ENCODE assay signal across 20 mouse cellular contexts in genomic region chr4:129021886-129022285, GRCm38 (mm10). TPM values are rescaled to one million over a fixed set of nuclear protein-coding genes. Genes with fewer than 3 reads are reported as not detected.
A peak's percentile ranks its signal among the peaks of the same experiment; 100 is the strongest.
DNase-seq lines count a peak whose midpoint lies in the region; ATAC-seq and TF ChIP-seq lines count a peak whose summit lies in the region.
"Had no signal": no experiment of that assay in that cellular context is flagged by ENCODE, and none has a peak within 500 bp of the region (broad histone marks: within the 10 kb centered on the region; RNA-seq: fewer than 3 reads in every experiment).

No protein-coding gene starts in this region.

- no peak overlapping the region for H3K4me3 ChIP-seq in gastrocnemius, adult 2 months
- no peak overlapping the region for H3K4me3 ChIP-seq in heart, embryonic 16.5 days (ENCODE audit: low read length)
- H3K4me3 ChIP-seq in small intestine, adult 2 months (ENCODE audit: low read depth, low read length), result no peak overlapping the region
- H3K4me3 ChIP-seq: embryonic facial prominence, embryonic 10.5 days; hindbrain, embryonic 10.5 days; intestine, embryonic 15.5 days had no signal

- TF ChIP-seq POLR2A in small intestine, adult 2 months (IDR thresholded peaks at IDR 0.05; ENCODE audit: low read depth, low read length), result no peak

- no peak overlapping the region for H3K4me2 ChIP-seq in heart, embryonic 16.5 days (ENCODE audit: low read depth, low read length)
- H3K4me2 ChIP-seq: hindbrain, embryonic 14.5 days; intestine, embryonic 15.5 days had no signal

- no peak for ATAC-seq in heart, embryonic 16.5 days (replicated peaks; ENCODE audit: extremely low read depth, insufficient read depth, low FRiP score)
- ATAC-seq: activated CD4-positive, CD25-positive, alpha-beta regulatory T cell, adult 4 months; forebrain, embryonic 14.5 days; intestine, embryonic 15.5 days; Patski had no signal

- H3K9ac ChIP-seq in heart, embryonic 16.5 days (ENCODE audit: low read length), result no peak overlapping the region
- H3K9ac ChIP-seq: hindbrain, embryonic 14.5 days; intestine, embryonic 15.5 days had no signal

- H3K27me3 ChIP-seq in heart, embryonic 16.5 days (ENCODE audit: control insufficient read depth, insufficient read depth, low read length), result no peaks in the 10 kb centered on the region
- no peaks in the 10 kb centered on the region for H3K27me3 ChIP-seq in small intestine, adult 2 months (ENCODE audit: control insufficient read depth, insufficient read depth, low read length)
- H3K27me3 ChIP-seq: intestine, embryonic 15.5 days; Patski had no signal

- intact Hi-C loops in gastrocnemius, adult 2 months (cut with DNase I), result loop anchor here (5.0 kb wide), 1 partner anchor 35 kb away; the partner anchor contains the start of gene Rnf19b
- intact Hi-C loops in gastrocnemius, postnatal 14 days (cut with DNase I; ENCODE audit: low total_unique reads), result no loop called here

- H3K4me1 ChIP-seq in heart, embryonic 16.5 days (ENCODE audit: control insufficient read depth, insufficient read depth, low read length), result peaks cover 36% of the 10 kb centered on the region
- H3K4me1 ChIP-seq in small intestine, adult 2 months (ENCODE audit: control insufficient read depth, insufficient read depth, insufficient read length, low read length), result peaks cover 13% of the 10 kb centered on the region

- peak overlapping the region; percentile 56; the same call in 1 of the 2 replicates for H3K27ac ChIP-seq in gastrocnemius, adult 2 months
- H3K27ac ChIP-seq in heart, embryonic 16.5 days (ENCODE audit: low read length), result peak overlapping the region; percentile 84
- H3K27ac ChIP-seq in small intestine, adult 2 months (ENCODE audit: insufficient read depth, low read depth, low read length), result 0 out of 2 replicates have a peak overlapping the region, but pooled peaks have one; percentile 38
- H3K27ac ChIP-seq: embryonic facial prominence, embryonic 10.5 days; hindbrain, embryonic 10.5 days; hindbrain, embryonic 14.5 days; intestine, embryonic 15.5 days had no signal

- H3K9me3 ChIP-seq in heart, embryonic 16.5 days (replicated peaks; ENCODE audit: control insufficient read depth, low read length), result no peaks in the 10 kb centered on the region
- H3K9me3 ChIP-seq: embryonic facial prominence, embryonic 10.5 days; hindbrain, embryonic 10.5 days; intestine, embryonic 15.5 days had no signal

- TF ChIP-seq CTCF in gastrocnemius, adult 2 months (IDR thresholded peaks at IDR 0.05), result no peak
- no peak for TF ChIP-seq CTCF in small intestine, adult 2 months (IDR thresholded peaks at IDR 0.05; ENCODE audit: extremely low read depth, insufficient read length, insufficient replicate concordance, low read depth, low read length)

- 66% methylated on average over 4 of the region's 4 CpGs for WGBS in heart, embryonic 16.5 days
- WGBS in small intestine, adult 2 months, result 78% methylated on average over 4 of the region's 4 CpGs

- no peak for DNase-seq in gastrocnemius, adult 2 months
- no peak for DNase-seq in gastrocnemius, postnatal 14 days
- no peak for DNase-seq in heart, postnatal 4 days
- DNase-seq in 3T3-L1 (ENCODE audit: low read depth, low spot score), result peak; percentile 52
- no peak for DNase-seq in embryo, embryonic 11 days
- DNase-seq: adrenal gland, adult 2 months; adrenal gland, postnatal 25 days; cerebellum, adult 18-20 months; cerebellum, adult 9-11 months; cerebellum, postnatal 36 days; kidney, adult 18-20 months had no signal

- no peaks in the 10 kb centered on the region for H3K36me3 ChIP-seq in heart, embryonic 16.5 days (ENCODE audit: control insufficient read depth, insufficient read depth)
- no peaks in the 10 kb centered on the region for H3K36me3 ChIP-seq in small intestine, adult 2 months (ENCODE audit: control insufficient read depth, insufficient read depth, low read length)
- H3K36me3 ChIP-seq: embryonic facial prominence, embryonic 10.5 days; hindbrain, embryonic 10.5 days; intestine, embryonic 15.5 days had no signal

RNA-seq across cellular contexts. Expression of gene Ak2, which starts 30.1 kb away (rescaled TPM):
- total RNA-seq in gastrocnemius, adult 2 months (2021), result 10 to 100 TPM; 27.8 to 31.3 TPM
- 10 to 100 TPM; 43.4 to 46.2 TPM for total RNA-seq in gastrocnemius, postnatal 14 days (2021)
- polyA plus RNA-seq in heart, embryonic 16.5 days (2015; fragmentation: Nextera tagmentation; extraction: Ambion mirVana), result 166 and 168 TPM in 2 replicates
- 100 to 1,000 TPM; 104 to 105 TPM for total RNA-seq in heart, postnatal 4 days (2021)
- 42.5 and 79.2 TPM in 2 replicates for polyA plus RNA-seq in small intestine, adult 2 months (2012; rRNA removed)

RNA-seq across cellular contexts. Expression of gene Rnf19b, which starts 36.2 kb away (rescaled TPM):
- 10 to 100 TPM; 22.0 to 24.0 TPM for total RNA-seq in gastrocnemius, adult 2 months (2021)
- 10 to 100 TPM; 13.6 to 15.5 TPM for total RNA-seq in gastrocnemius, postnatal 14 days (2021)
- polyA plus RNA-seq in heart, embryonic 16.5 days (2015; fragmentation: Nextera tagmentation; extraction: Ambion mirVana), result 4.9 and 6.4 TPM in 2 replicates
- total RNA-seq in heart, postnatal 4 days (2021), result 10 to 100 TPM; 27.0 to 27.9 TPM
- polyA plus RNA-seq in small intestine, adult 2 months (2012; rRNA removed), result 99.3 and 218 TPM in 2 replicates

RNA-seq across cellular contexts. Expression of gene Azin2, which starts 59.6 kb away (rescaled TPM):
- total RNA-seq in gastrocnemius, adult 2 months (2021), result 1 to 10 TPM; 1.2 to 2.2 TPM
- total RNA-seq in gastrocnemius, postnatal 14 days (2021), result 1 to 10 TPM; 1.8 to 2.6 TPM
- polyA plus RNA-seq in heart, embryonic 16.5 days (2015; fragmentation: Nextera tagmentation; extraction: Ambion mirVana), result 7.6 and 8.9 TPM in 2 replicates
- total RNA-seq in heart, postnatal 4 days (2021), result 1 to 10 TPM; 7.7 to 8.7 TPM
- 2.3 and 3.2 TPM in 2 replicates for polyA plus RNA-seq in small intestine, adult 2 months (2012; rRNA removed)
